Mouse (Mus musculus) CH12.LX (cell line): ENCODE measurements around the gene Mctp1. TPM values are rescaled to one million over a fixed set of nuclear protein-coding genes. Genes with fewer than 3 reads are reported as not detected.
"Not testable (repeated sequence)": the region's sequence is repeated elsewhere in the genome, so short reads cannot be mapped to it uniquely, and the experiment has no call there.

Experiments
- DNase-seq: peaks from one replicate; pipeline ENCODE4 v3.0.0-alpha.2; 2013; ENCODE audit errors: extremely low read depth
- H3K27ac ChIP-seq: 2 replicates; pipeline ENCODE4 v1.5.1; 2012; ENCODE audit warnings: low read depth, mild to moderate bottlenecking, control low read depth, moderate library complexity; ENCODE audit not compliant: insufficient read depth
- H3K27me3 ChIP-seq: replicated peaks from 2 replicates; pipeline ENCODE3; 2012; ENCODE audit warnings: inconsistent platforms
- H3K36me3 ChIP-seq, 2 experiments: replicated peaks in 1 of 2; 2 replicates each; pipeline versions ENCODE3 to v1.6.1; 2012; ENCODE audit warnings: inconsistent platforms in 1 of 2, low read length in 1 of 2, mild to moderate bottlenecking in 1 of 2, mixed read lengths in 1 of 2, moderate library complexity in 1 of 2; ENCODE audit not compliant: control insufficient read depth in 1 of 2, insufficient read depth in 1 of 2
- H3K4me1 ChIP-seq, 2 experiments: 2 replicates each; pipeline ENCODE4 v1.6.1; 2012; ENCODE audit warnings: inconsistent platforms in 1 of 2, moderate library complexity in 1 of 2; ENCODE audit not compliant: insufficient read depth in 2 of 2, control insufficient read depth in 1 of 2
- H3K4me2 ChIP-seq: 2 replicates; pipeline ENCODE4 v1.6.1; 2012; ENCODE audit warnings: low read depth, mild to moderate bottlenecking, control low read depth; ENCODE audit not compliant: poor library complexity, insufficient read depth, severe bottlenecking
- H3K4me3 ChIP-seq, 3 experiments: fragments of 150-350 bp in 1 of 3; sonication (generic) in 1 of 3; replicated peaks in 1 of 3; 2 replicates each; pipeline versions ENCODE3 to v1.5.1; 2011 to 2012; ENCODE audit warnings: low read depth in 2 of 3, low read length in 2 of 3, mild to moderate bottlenecking in 2 of 3, moderate library complexity in 2 of 3, control low read depth in 1 of 3, improper control_type of control experiment in 1 of 3, inconsistent platforms in 1 of 3, mixed read lengths in 1 of 3; ENCODE audit not compliant: poor library complexity in 1 of 3
- H3K79me2 ChIP-seq: replicated peaks from 2 replicates; pipeline ENCODE4 v1.6.1; 2012; ENCODE audit warnings: mild to moderate bottlenecking, moderate library complexity; ENCODE audit not compliant: control insufficient read depth, poor library complexity, insufficient read depth, severe bottlenecking; ENCODE audit errors: extremely low read depth
- H3K9ac ChIP-seq: 2 replicates; pipeline ENCODE4 v1.6.1; 2012; ENCODE audit warnings: low read depth, mild to moderate bottlenecking, control low read depth, moderate library complexity; ENCODE audit not compliant: insufficient read depth
- H3K9me3 ChIP-seq: replicated peaks from 2 replicates; pipeline ENCODE3; 2012; ENCODE audit warnings: low read length, inconsistent platforms, mixed read lengths
- BHLHE40 ChIP-seq: IDR thresholded peaks from 2 replicates; pipeline ENCODE4 v1.6.1; 2011; ENCODE audit warnings: mild to moderate bottlenecking, low read depth, low read length, improper control_type of control experiment
- CHD1 ChIP-seq: IDR thresholded peaks from 2 replicates; pipeline ENCODE4 v1.6.1; 2012; ENCODE audit warnings: low read depth, low read length, improper control_type of control experiment, inconsistent platforms
- ETS1 ChIP-seq: conservative IDR thresholded peaks from 2 replicates; pipeline ENCODE4 v1.6.1; 2012; ENCODE audit warnings: low read depth, mild to moderate bottlenecking, inconsistent platforms, low read length, improper control_type of control experiment, moderate library complexity
- IRF4 ChIP-seq: IDR thresholded peaks from 2 replicates; pipeline ENCODE4 v1.6.1; 2014; ENCODE audit warnings: low read depth, mild to moderate bottlenecking, inconsistent platforms, low read length, improper control_type of control experiment
- JUN ChIP-seq: IDR thresholded peaks from 2 replicates; pipeline ENCODE4 v1.6.1; 2011; ENCODE audit warnings: low read depth, mild to moderate bottlenecking, low read length, improper control_type of control experiment, moderate library complexity; ENCODE audit not compliant: insufficient read depth
- MXI1 ChIP-seq: IDR thresholded peaks from 2 replicates; pipeline ENCODE4 v1.6.1; 2011; ENCODE audit warnings: mild to moderate bottlenecking, low read depth, low read length, improper control_type of control experiment
- MYC ChIP-seq: IDR thresholded peaks from 2 replicates; pipeline ENCODE4 v1.6.1; 2011; ENCODE audit warnings: low read depth, mild to moderate bottlenecking, improper control_type of control experiment, low read length
- NELFE ChIP-seq: IDR thresholded peaks from 2 replicates; pipeline ENCODE4 v1.6.1; 2011; ENCODE audit warnings: low read depth, low read length, improper control_type of control experiment
- RAD21 ChIP-seq: IDR thresholded peaks from 2 replicates; pipeline ENCODE4 v1.6.1; 2011; ENCODE audit warnings: low read depth, mild to moderate bottlenecking, low read length, improper control_type of control experiment, moderate library complexity
- SMC3 ChIP-seq: IDR thresholded peaks from 2 replicates; pipeline ENCODE4 v1.6.1; 2011; ENCODE audit warnings: low read depth, low read length, improper control_type of control experiment
- UBTF ChIP-seq: IDR thresholded peaks from 2 replicates; pipeline ENCODE4 v1.6.1; 2012; ENCODE audit warnings: low read depth, mild to moderate bottlenecking, inconsistent platforms, low read length, improper control_type of control experiment, moderate library complexity
- USF1 ChIP-seq: IDR thresholded peaks from 2 replicates; pipeline ENCODE4 v1.6.1; 2014; ENCODE audit warnings: low read depth, mild to moderate bottlenecking, inconsistent platforms, low read length, improper control_type of control experiment
- ZC3H11A ChIP-seq: IDR thresholded peaks from 2 replicates; pipeline ENCODE4 v1.6.1; 2012; ENCODE audit warnings: low read depth, mild to moderate bottlenecking, inconsistent platforms, low read length, improper control_type of control experiment
- ZMIZ1 ChIP-seq: IDR thresholded peaks from 2 replicates; pipeline ENCODE4 v1.6.1; 2012; ENCODE audit warnings: low read depth, mild to moderate bottlenecking, inconsistent platforms, low read length, improper control_type of control experiment
- dilution Hi-C: fragments of 300-500 bp; cut with MboI; formaldehyde crosslinking; loops from 2 replicates; pipeline ENCODE4 v1.14.3; 2020; ENCODE audit warnings: low sequenced_read_pairs; ENCODE audit not compliant: extremely low pct_unique_long_range_greater_than_20kb, extremely low pct_ligation_motif_present
- in situ Hi-C: fragments of 300-500 bp; cut with MboI; formaldehyde crosslinking; loops from 3 replicates; pipeline ENCODE4 v1.14.3; 2019; ENCODE audit warnings: low sequenced_read_pairs, low pct_ligation_motif_present, low pct_unique_long_range_greater_than_20kb, mixed read lengths
- polyA plus RNA-seq: library from polyadenylated mRNA; unstranded; fragments of >175 nt; gene quantifications from 2 replicates; pipeline ENCODE4 v1.2.1, GENCODE M21; 2012; ENCODE audit warnings: low read depth; ENCODE audit not compliant: insufficient read length
- total RNA-seq, 2 experiments: library from RNA; depleted of rRNA; stranded (reverse); fragments of 300-350 nt in 1 of 2; fragments of >200 nt in 1 of 2; gene quantifications; 2 replicates each; pipeline ENCODE4 v1.2.3; 2012 to 2014

Mctp1 gene
- total and polyA plus RNA-seq, 3 experiments = 3.0 to 5.3 (median 3.7) TPM

- no peaks in the 10 kb centered on the region for H3K27me3 ChIP-seq
- DNase-seq = no peak
- H3K9me3 ChIP-seq = no peaks in the 10 kb centered on the region
- no peaks in the 10 kb centered on the region for H3K79me2 ChIP-seq
- H3K36me3 ChIP-seq = no peaks in the 10 kb centered on the region
- H3K27ac ChIP-seq = no peak overlapping the region
- no peak overlapping the region for H3K4me3 ChIP-seq
- in situ Hi-C loops (loop anchor here (25.0 kb wide), 1 partner anchor 240 kb away; no protein-coding TSS in a partner anchor), dilution Hi-C loops (no loop called here)
- no peak overlapping the region for H3K9ac ChIP-seq
- no peak for TF ChIP-seq BHLHE40
- no peak for TF ChIP-seq USF1
- TF ChIP-seq CHD1 = no peak
- TF ChIP-seq MYC = no peak
- TF ChIP-seq JUN = no peak
- TF ChIP-seq MXI1 = no peak
- TF ChIP-seq NELFE = no peak
- TF ChIP-seq RAD21 = no peak
- no peak overlapping the region for H3K4me2 ChIP-seq
- peaks cover 3 to 5% of the 10 kb centered on the region in 2 experiments; a peak in 2 of 4 replicates for H3K4me1 ChIP-seq
Observed at GRCm38 (mm10) chr13:76447528-76447927, 63.2 kb downstream of the Mctp1 start.

GRCm38 (mm10) chr13:76451526-76451925 lies 67.2 kb downstream of the Mctp1 start:
- H3K4me3 ChIP-seq, H3K27me3 ChIP-seq, H3K79me2 ChIP-seq, H3K27ac ChIP-seq, H3K4me1 ChIP-seq, H3K36me3 ChIP-seq, dilution Hi-C loops, in situ Hi-C loops, H3K9me3 ChIP-seq, H3K4me2 ChIP-seq, DNase-seq, H3K9ac ChIP-seq: not testable (repeated sequence)

- dilution Hi-C loops = no loop called here
- DNase-seq = no peak
Observed at GRCm38 (mm10) chr13:76481601-76482000, 97.3 kb downstream of the Mctp1 start.

More at GRCm38 (mm10) chr13:76481601-76482000, 97.3 kb downstream of the Mctp1 start:
- Histone ChIP-seq H3K4me3 (no peak overlapping the region), H3K79me2 (no peaks in the 10 kb centered on the region), H3K9me3 (peaks cover 2% of the 10 kb centered on the region), H3K9ac (no peak overlapping the region), H3K4me2 (no peak overlapping the region), H3K27me3 (no peaks in the 10 kb centered on the region), H3K36me3 (no peaks in the 10 kb centered on the region), H3K27ac (no peak overlapping the region), H3K4me1 (no peaks in the 10 kb centered on the region)
- TF ChIP-seq NELFE (no peak), IRF4 (no peak), ZC3H11A (no peak), UBTF (no peak), SMC3 (no peak), ETS1 (no peak), ZMIZ1 (no peak)
- in situ Hi-C loops = no loop called here
